Comparison of ENCODE assay signal across 14 mouse cellular contexts in genomic region chr11:68208582-68208981, GRCm38 (mm10).
A peak's percentile ranks its signal among the peaks of the same experiment; 100 is the strongest.
DNase-seq lines count a peak whose midpoint lies in the region; ATAC-seq lines count a peak whose summit lies in the region.
"Had no signal": no experiment of that assay in that cellular context is flagged by ENCODE, and none has a peak within 500 bp of the region (broad histone marks: within the 10 kb centered on the region; RNA-seq: fewer than 3 reads in every experiment).

No protein-coding gene starts in this region.

- H3K27me3 ChIP-seq in kidney, embryonic 15.5 days: no peaks in the 10 kb centered on the region
- peaks cover 4% of the 10 kb centered on the region; the same call in 1 of the 2 replicates for H3K27me3 ChIP-seq in neural tube, embryonic 13.5 days
- H3K27me3 ChIP-seq in stomach, embryonic 16.5 days (ENCODE audit: control insufficient read depth, insufficient read depth, low read length): no peaks in the 10 kb centered on the region
- H3K27me3 ChIP-seq: liver, embryonic 12.5 days had no signal

- no peak overlapping the region for H3K9ac ChIP-seq in kidney, embryonic 15.5 days
- no peak overlapping the region for H3K9ac ChIP-seq in neural tube, embryonic 13.5 days
- no peak overlapping the region; the same call in 1 of the 2 replicates for H3K9ac ChIP-seq in stomach, embryonic 16.5 days (ENCODE audit: low read length)
- H3K9ac ChIP-seq: liver, embryonic 12.5 days had no signal

- no peaks in the 10 kb centered on the region for H3K36me3 ChIP-seq in kidney, embryonic 15.5 days
- no peaks in the 10 kb centered on the region for H3K36me3 ChIP-seq in neural tube, embryonic 13.5 days
- H3K36me3 ChIP-seq in stomach, embryonic 16.5 days (ENCODE audit: control insufficient read depth, insufficient read depth, low read length): no peaks in the 10 kb centered on the region
- H3K36me3 ChIP-seq: liver, embryonic 12.5 days had no signal

- 88% methylated on average over 1 of the region's 1 CpGs for WGBS in kidney, embryonic 15.5 days
- 83% methylated on average over 1 of the region's 1 CpGs for WGBS in neural tube, embryonic 13.5 days
- WGBS in stomach, embryonic 16.5 days: 55% methylated on average over 1 of the region's 1 CpGs

- H3K4me3 ChIP-seq in kidney, embryonic 15.5 days (replicated peaks): no peak overlapping the region
- H3K4me3 ChIP-seq in neural tube, embryonic 13.5 days: no peak overlapping the region
- no peak overlapping the region for H3K4me3 ChIP-seq in stomach, embryonic 16.5 days (replicated peaks; ENCODE audit: low read length)
- H3K4me3 ChIP-seq: liver, embryonic 12.5 days had no signal

- peak; percentile 95 for DNase-seq in heart, adult 11 months
- no peak for DNase-seq in heart, adult 8-10 months (ENCODE audit: low spot score)
- DNase-seq in kidney, postnatal 4 days: no peak
- DNase-seq in neural tube, embryonic 10.5 days (ENCODE audit: extremely low spot score, low spot score): no peak
- DNase-seq in frontal cortex, postnatal 25 days (ENCODE audit: low spot score in 2 of 2): no peak
- DNase-seq: adrenal gland, postnatal 25 days; embryo, embryonic 11 days had no signal

- no peak for ATAC-seq in kidney, embryonic 15.5 days (replicated peaks; ENCODE audit: low FRiP score)
- no peak for ATAC-seq in neural tube, embryonic 13.5 days (ENCODE audit: low read depth)
- ATAC-seq in stomach, embryonic 16.5 days (ENCODE audit: insufficient read depth, low FRiP score): no peak
- ATAC-seq: activated CD4-positive, CD25-positive, alpha-beta regulatory T cell, adult 4 months; forebrain, embryonic 14.5 days; liver, embryonic 12.5 days had no signal

- no peaks in the 10 kb centered on the region for H3K9me3 ChIP-seq in kidney, embryonic 15.5 days (replicated peaks)
- no peaks in the 10 kb centered on the region for H3K9me3 ChIP-seq in neural tube, embryonic 13.5 days
- H3K9me3 ChIP-seq in stomach, embryonic 16.5 days (replicated peaks; ENCODE audit: control insufficient read depth, low read length): no peaks in the 10 kb centered on the region
- H3K9me3 ChIP-seq: liver, embryonic 12.5 days had no signal

- peaks cover 37% of the 10 kb centered on the region for H3K4me1 ChIP-seq in kidney, embryonic 15.5 days
- peaks cover 40% of the 10 kb centered on the region for H3K4me1 ChIP-seq in neural tube, embryonic 13.5 days (replicated peaks)
- H3K4me1 ChIP-seq in stomach, embryonic 16.5 days (ENCODE audit: control insufficient read depth, insufficient read depth, low read length): peaks cover 31% of the 10 kb centered on the region

- H3K27ac ChIP-seq in kidney, embryonic 15.5 days: 0 out of 2 replicates have a peak overlapping the region, but pooled peaks have one; percentile 18
- 0 out of 2 replicates have a peak overlapping the region, but pooled peaks have one; percentile 18 for H3K27ac ChIP-seq in neural tube, embryonic 13.5 days (replicated peaks)
- H3K27ac ChIP-seq in stomach, embryonic 16.5 days (ENCODE audit: low read length): peak overlapping the region; percentile 82
- H3K27ac ChIP-seq: kidney, postnatal 0 days; liver, embryonic 12.5 days had no signal

- H3K4me2 ChIP-seq in kidney, embryonic 15.5 days: no peak overlapping the region
- no peak overlapping the region for H3K4me2 ChIP-seq in neural tube, embryonic 13.5 days
- no peak overlapping the region for H3K4me2 ChIP-seq in stomach, embryonic 16.5 days (ENCODE audit: low read depth, low read length)
- H3K4me2 ChIP-seq: liver, embryonic 12.5 days had no signal

Comparison
In these comparisons a context has a peak if more than half of its experiments do, and no peak if none do; other contexts are left out.
1. H3K27ac ChIP-seq: peak in every context shown above with its lines; median percentile 82 in stomach, embryonic 16.5 days; 18 in kidney, embryonic 15.5 days; 18 in neural tube, embryonic 13.5 days.